Mouse (Mus musculus) c-Kit-positive CD71-negative TER-119-negative erythroid progenitor cells, embryonic 14.5 days (primary cell): ENCODE data around the gene Ascl2.
A peak's percentile ranks its signal among the peaks of the same experiment; 100 is the strongest.

Experiments
- DNase-seq: peaks from one replicate; pipeline ENCODE4 v3.0.0-alpha.2; 2013; ENCODE audit warnings: low read depth

Ascl2 gene

GRCm38 (mm10) chr7:142968809-142969511, at the start of gene Ascl2:
Gene Ascl2, minus strand, starts transcription at chr7:142969264.
- DNase-seq = peak; percentile 9

GRCm38 (mm10) chr7:143017181-143017580, 48.1 kb upstream of the Ascl2 start:
- no peak for DNase-seq

GRCm38 (mm10) chr7:143016424-143017142, 47.5 kb upstream of the Ascl2 start:
- no peak for DNase-seq

GRCm38 (mm10) chr7:143015755-143016423, 46.8 kb upstream of the Ascl2 start:
- DNase-seq = no peak

- DNase-seq = no peak
These were observed 46.0 kb upstream of the Ascl2 start for GRCm38 (mm10) chr7:143014862-143015659.

- DNase-seq = no peak
These were observed 44.5 kb upstream of the Ascl2 start for GRCm38 (mm10) chr7:143013420-143014178.

GRCm38 (mm10) chr7:143012230-143012875, 43.3 kb upstream of the Ascl2 start:
- no peak for DNase-seq

GRCm38 (mm10) chr7:143011226-143011625, 42.2 kb upstream of the Ascl2 start:
- no peak for DNase-seq

GRCm38 (mm10) chr7:143009996-143010395, 40.9 kb upstream of the Ascl2 start:
- peak; percentile 59 for DNase-seq

GRCm38 (mm10) chr7:143008996-143009665, 40.1 kb upstream of the Ascl2 start:
- no peak for DNase-seq

- no peak for DNase-seq
These were observed 39.4 kb upstream of the Ascl2 start for GRCm38 (mm10) chr7:143008370-143008926.

GRCm38 (mm10) chr7:143007599-143008369, 38.7 kb upstream of the Ascl2 start:
- DNase-seq = peak; percentile 92

- DNase-seq = no peak
These were observed 37.9 kb upstream of the Ascl2 start for GRCm38 (mm10) chr7:143006756-143007598.

- DNase-seq = peak; percentile 36
These were observed 37.2 kb upstream of the Ascl2 start for GRCm38 (mm10) chr7:143006097-143006755.

- peak; percentile 59 for DNase-seq
These were observed 36.5 kb upstream of the Ascl2 start for GRCm38 (mm10) chr7:143005344-143006096.

- peak; percentile 72 for DNase-seq
These were observed 35.8 kb upstream of the Ascl2 start, which contains the start of gene Tspan32 for GRCm38 (mm10) chr7:143004727-143005343. Gene Tspan32, plus strand, starts transcription at chr7:143005046.
